11 mouse cellular contexts compared by ENCODE assay signal in genomic region chr5:33358467-33358866, GRCm38 (mm10). TPM values are rescaled to one million over a fixed set of nuclear protein-coding genes. Genes with fewer than 3 reads are reported as not detected.
A peak's percentile ranks its signal among the peaks of the same experiment; 100 is the strongest.
DNase-seq lines count a peak whose midpoint lies in the region; ATAC-seq and TF ChIP-seq lines count a peak whose summit lies in the region.
"Had no signal": no experiment of that assay in that cellular context is flagged by ENCODE, and none has a peak within 500 bp of the region (broad histone marks: within the 10 kb centered on the region; RNA-seq: fewer than 3 reads in every experiment).

No protein-coding gene starts in this region.

- TF ChIP-seq CTCF in lung, adult 2 months (IDR thresholded peaks at IDR 0.05; ENCODE audit: insufficient read depth, low read length), result no peak

- 82% methylated on average over 4 of the region's 4 CpGs for WGBS in lung, adult 2 months

- peaks cover 10% of the 10 kb centered on the region for H3K4me1 ChIP-seq in lung, adult 2 months (ENCODE audit: control insufficient read depth, insufficient read depth, low read length)

- peak; percentile 97 for DNase-seq in heart, adult 11 months
- DNase-seq in heart, adult 8-10 months (ENCODE audit: low spot score), result no peak
- DNase-seq in lung, postnatal 25 days (ENCODE audit: low spot score), result peak; percentile 46
- DNase-seq in lung, adult 2 months, result no peak
- no peak for DNase-seq in ovary, postnatal 10 days (ENCODE audit: low spot score)
- DNase-seq: embryo, embryonic 11 days; kidney, postnatal 4 days had no signal

- peak; percentile 85 for ATAC-seq in common myeloid progenitor, adult 5-6 weeks (replicated peaks; ENCODE audit: low read depth, poor library complexity, severe bottlenecking)
- ATAC-seq in neutrophil, adult 5-6 weeks (ENCODE audit: extremely low read depth, insufficient number of reproducible peaks, low FRiP score, poor library complexity, severe bottlenecking), result peak; percentile 76
- no peak for ATAC-seq in CD4-positive, CD25-positive, alpha-beta regulatory T cell, adult 4 months
- ATAC-seq: hindbrain, postnatal 0 days had no signal

- H3K4me3 ChIP-seq in lung, adult 2 months (replicated peaks; ENCODE audit: extremely low read depth, low read depth, low read length), result no peak overlapping the region

- no peak for TF ChIP-seq POLR2A in lung, adult 2 months (IDR thresholded peaks at IDR 0.05; ENCODE audit: borderline replicate concordance, extremely low read depth, low read depth, low read length)

RNA-seq across cellular contexts. Expression of gene Uvssa, which starts 19.9 kb away (rescaled TPM):
- 1 to 10 TPM; 2.6 to 4.6 (median 3.8) TPM for total RNA-seq in heart, adult 8-10 months (2022)
- polyA plus RNA-seq in lung, adult 2 months (2012; rRNA removed), result 4.8 and 5.9 TPM in 2 replicates
- 4.5 and 9.7 TPM in 2 replicates for total RNA-seq in common myeloid progenitor, adult 5-6 weeks (2017)
- total RNA-seq in neutrophil, adult 5-6 weeks (2017), result 20.5 and 21.1 TPM in 2 replicates
- 10 to 100 TPM; 24.0 to 27.5 TPM for polyA plus RNA-seq in CD4-positive, CD25-positive, alpha-beta regulatory T cell, adult 4 months (2017; shearing (Covaris generic))

RNA-seq across cellular contexts. Expression of gene Maea, which starts 23.2 kb away (rescaled TPM):
- total RNA-seq in heart, adult 8-10 months (2022), result 10 to 100 TPM; 82.1 to 97.8 (median 88.0) TPM
- 97.4 and 114 TPM in 2 replicates for polyA plus RNA-seq in lung, adult 2 months (2012; rRNA removed)
- total RNA-seq in common myeloid progenitor, adult 5-6 weeks (2017), result 208 and 246 TPM in 2 replicates
- 196 and 213 TPM in 2 replicates for total RNA-seq in neutrophil, adult 5-6 weeks (2017)
- polyA plus RNA-seq in CD4-positive, CD25-positive, alpha-beta regulatory T cell, adult 4 months (2017; shearing (Covaris generic)), result 10 to 100 TPM; 69.2 to 98.9 TPM

Comparison
In these comparisons a context has a peak if more than half of its experiments do, and no peak if none do; other contexts are left out.
1. DNase-seq: peak in heart, adult 11 months (single experiment) and lung, postnatal 25 days (single experiment); none in heart, adult 8-10 months (single experiment), lung, adult 2 months (single experiment) and ovary, postnatal 10 days (single experiment).